Mouse (Mus musculus) lung, postnatal 0 days (tissue): ENCODE data around the gene Rgl3.

Experiments used
- CTCF ChIP-seq: IDR thresholded peaks from 2 replicates; pipeline ENCODE4 v1.5.1; 2016; ENCODE audit warnings: antibody characterized with exemption, mild to moderate bottlenecking
- EP300 ChIP-seq: IDR thresholded peaks from 2 replicates; pipeline ENCODE4 v1.6.1; 2016; ENCODE audit warnings: antibody characterized with exemption, mild to moderate bottlenecking, control low read depth

DNA sequence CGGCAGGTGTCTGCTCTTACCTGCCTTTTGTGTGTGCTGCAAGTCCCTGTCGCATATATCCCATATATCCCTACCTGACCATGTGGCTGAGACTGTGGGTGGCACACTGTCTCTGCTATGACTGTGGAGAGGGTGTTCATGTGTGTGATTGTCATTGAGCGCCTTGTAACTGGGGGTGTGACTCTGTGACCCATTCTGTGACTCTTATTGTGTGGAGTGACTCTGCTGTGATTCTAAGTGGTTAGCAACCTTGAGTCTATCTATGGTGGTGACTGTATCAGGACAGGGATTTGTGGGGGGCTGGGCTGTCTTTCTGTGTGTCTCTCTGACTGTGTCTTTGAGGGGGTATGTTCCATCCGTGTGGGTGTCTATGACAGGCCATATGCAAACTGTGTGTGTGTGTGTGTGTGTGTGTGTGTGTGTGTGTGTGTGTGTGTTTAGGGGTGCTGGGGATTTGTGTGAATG is 51.5 kb downstream of the Rgl3 start:
- TF ChIP-seq CTCF (no peak), EP300 (no peak)
